Mouse (Mus musculus): ENCODE measurements around the gene Smim5. TPM values are rescaled to one million over a fixed set of nuclear protein-coding genes. Genes with fewer than 3 reads are reported as not detected.

The Smim5 gene
- polyA plus RNA-seq, 1 experiment from 2014 or later, result 19.6 TPM

DNA sequence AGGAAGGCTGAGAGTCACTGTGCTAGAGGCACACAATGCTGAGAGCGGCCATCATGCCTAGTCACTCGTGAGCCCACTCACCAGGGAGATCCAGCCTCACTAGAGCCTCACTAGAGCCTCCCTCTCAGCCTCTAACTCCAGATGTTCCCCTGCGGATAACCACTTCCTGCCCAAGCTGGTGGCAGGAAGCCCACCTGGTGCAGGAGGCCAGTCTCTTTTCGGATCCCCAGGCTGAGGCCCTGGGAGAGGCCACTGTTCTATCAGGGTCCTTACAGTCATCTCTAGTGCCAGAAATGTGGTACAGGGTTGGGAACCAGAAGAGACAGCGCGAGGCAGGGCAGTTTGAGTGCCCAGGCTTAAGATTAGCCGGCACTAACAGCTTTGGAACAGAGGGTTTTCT is 1.3 kb upstream of the Smim5 start:
- no peak for ATAC-seq (ENCODE audit: insufficient number of reproducible peaks, low FRiP score, low TSS enrichment, low read depth)
- 71% methylated on average over 7 of the region's 7 CpGs for WGBS

DNA sequence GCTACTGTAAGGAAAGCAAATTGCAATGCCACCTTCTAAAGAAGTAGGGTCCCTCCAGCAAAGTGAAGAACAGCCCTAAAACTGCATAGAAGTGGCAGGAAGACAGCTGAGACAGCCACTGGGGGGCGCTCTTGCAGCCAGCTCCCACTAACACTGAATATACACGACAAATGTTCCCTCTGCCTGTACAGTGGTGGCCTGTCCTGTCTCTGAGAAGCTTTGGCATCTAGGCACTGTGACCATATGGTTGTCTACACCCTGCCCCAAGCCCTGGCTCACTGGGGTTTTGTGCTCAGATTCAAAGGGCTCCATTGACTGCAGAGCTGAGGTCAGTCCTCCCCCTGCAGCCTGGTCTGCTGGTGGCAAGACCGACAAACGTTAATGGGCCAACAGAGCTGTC is 880 bp upstream of the Smim5 start:
- ATAC-seq (ENCODE audit: insufficient number of reproducible peaks, low FRiP score, low TSS enrichment, low read depth), result no peak
- H3K4me1 ChIP-seq, result peaks cover 47% of the 10 kb centered on the region
- peak overlapping the region; percentile 30; the same call in 1 of the 2 replicates for H3K27ac ChIP-seq
- H3K4me2 ChIP-seq, result no peak overlapping the region
- peaks cover 31% of the 10 kb centered on the region for H3K36me3 ChIP-seq
- H3K4me3 ChIP-seq, result no peak overlapping the region
- no peak overlapping the region for H3K9ac ChIP-seq
- no peaks in the 10 kb centered on the region for H3K27me3 ChIP-seq
- 24% methylated on average over 4 of the region's 4 CpGs for WGBS
- no peaks in the 10 kb centered on the region for H3K9me3 ChIP-seq

More for the DNA sequence above, 1.3 kb upstream of the Smim5 start:
- Histone ChIP-seq H3K9ac (no peak overlapping the region), H3K4me1 (peaks cover 42% of the 10 kb centered on the region), H3K4me3 (no peak overlapping the region), H3K27me3 (no peaks in the 10 kb centered on the region), H3K9me3 (no peaks in the 10 kb centered on the region), H3K36me3 (peaks cover 34% of the 10 kb centered on the region), H3K27ac (peak overlapping the region; percentile 30), H3K4me2 (no peak overlapping the region)

DNA sequence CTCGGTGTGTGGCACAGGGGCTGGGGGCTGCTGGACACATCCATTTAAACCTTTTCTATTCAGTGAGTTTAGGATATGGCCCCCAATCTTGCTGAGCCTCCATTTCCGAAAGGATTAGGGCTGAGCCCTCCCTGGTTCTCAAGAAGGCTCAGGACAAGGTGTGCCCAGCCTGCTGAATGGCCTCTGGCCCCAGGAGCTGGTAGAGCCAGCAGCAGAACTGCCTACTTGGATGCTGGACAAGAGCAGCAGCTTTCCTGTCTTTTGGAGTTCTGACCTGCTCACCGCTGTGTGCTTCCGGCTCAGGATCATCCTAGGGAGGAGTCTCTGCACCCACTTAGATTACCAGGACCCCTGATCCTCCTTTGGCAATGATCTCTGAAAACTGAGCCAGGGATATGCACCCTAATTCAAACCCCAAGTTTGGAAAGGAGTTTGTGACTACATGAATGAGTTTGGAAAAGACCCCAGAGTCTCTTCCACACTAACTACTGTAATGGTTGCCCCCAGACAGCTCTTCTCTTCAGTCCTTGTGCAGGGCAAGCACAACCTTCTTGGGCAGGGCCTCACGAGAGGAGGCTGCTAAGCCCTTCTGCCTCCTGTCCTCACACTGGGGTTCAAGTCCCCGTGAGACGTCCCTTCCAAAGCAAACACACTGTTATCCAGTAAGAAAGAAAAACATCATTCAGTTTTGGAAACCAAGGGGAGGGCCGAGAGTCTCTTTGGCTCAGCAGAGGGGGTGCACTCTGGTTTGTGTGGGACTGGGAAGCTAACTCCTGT is 983 bp downstream of the Smim5 start:
- peak overlapping the region; percentile 5; the same call in 1 of the 2 replicates for H3K4me2 ChIP-seq
- peak overlapping the region; percentile 47 for H3K27ac ChIP-seq
- peaks cover 54% of the 10 kb centered on the region for H3K4me1 ChIP-seq
- H3K9me3 ChIP-seq, result no peaks in the 10 kb centered on the region
- no peak for ATAC-seq (ENCODE audit: insufficient number of reproducible peaks, low FRiP score, low TSS enrichment, low read depth)
- WGBS, result 71% methylated on average over 8 of the region's 8 CpGs
- H3K36me3 ChIP-seq, result peaks cover 21% of the 10 kb centered on the region
- H3K9ac ChIP-seq, result no peak overlapping the region
- no peaks in the 10 kb centered on the region for H3K27me3 ChIP-seq
- H3K4me3 ChIP-seq, result peak overlapping the region; percentile 15

DNA sequence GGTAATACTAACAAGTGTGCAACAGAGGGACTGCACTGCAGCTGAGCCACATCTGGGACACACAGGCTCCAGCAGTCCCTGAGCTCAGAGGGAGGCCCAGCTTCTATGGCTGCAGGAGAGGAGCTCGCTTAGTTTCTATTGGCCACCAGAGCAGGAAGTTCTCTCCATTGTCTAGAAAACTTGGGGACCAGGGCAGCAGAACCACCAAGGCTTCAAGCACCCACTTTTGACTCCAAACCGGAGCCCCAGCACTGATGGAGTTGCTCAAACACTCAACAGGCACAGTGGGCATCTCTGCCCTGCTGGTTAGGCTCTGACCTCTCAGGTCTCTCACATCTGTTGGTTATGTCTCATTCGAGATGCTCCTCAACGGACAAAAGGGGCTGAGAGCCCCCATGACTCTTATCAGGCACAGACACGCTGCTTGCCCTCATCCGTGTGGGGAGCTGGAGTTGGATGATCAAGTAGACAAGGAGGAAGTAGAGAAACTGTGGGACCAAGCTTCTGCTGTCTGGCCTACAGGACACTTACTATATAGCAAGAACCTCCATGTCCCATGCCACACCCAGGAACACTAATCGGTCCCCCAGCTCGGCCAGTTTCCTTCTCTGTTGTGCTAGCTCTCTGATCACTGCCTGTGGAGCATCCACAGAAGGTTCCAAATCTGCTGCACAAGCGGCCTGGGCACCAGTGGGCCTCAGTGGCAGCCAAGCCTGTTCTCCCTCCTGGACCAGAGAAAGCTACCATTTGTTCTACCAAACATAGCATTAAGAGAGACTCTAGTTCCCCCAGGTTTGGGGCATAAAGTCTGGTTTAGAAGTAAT is 1.8 kb downstream of the Smim5 start:
- Histone ChIP-seq H3K9ac (no peak overlapping the region), H3K27ac (peak overlapping the region; percentile 80), H3K27me3 (no peaks in the 10 kb centered on the region), H3K9me3 (no peaks in the 10 kb centered on the region), H3K4me1 (peaks cover 54% of the 10 kb centered on the region), H3K36me3 (peaks cover 18% of the 10 kb centered on the region; the same call in 1 of the 2 replicates), H3K4me2 (no peak overlapping the region), H3K4me3 (no peak overlapping the region)
- WGBS, result 89% methylated on average over 9 of the region's 9 CpGs
- ATAC-seq (ENCODE audit: insufficient number of reproducible peaks, low FRiP score, low TSS enrichment, low read depth), result no peak

DNA sequence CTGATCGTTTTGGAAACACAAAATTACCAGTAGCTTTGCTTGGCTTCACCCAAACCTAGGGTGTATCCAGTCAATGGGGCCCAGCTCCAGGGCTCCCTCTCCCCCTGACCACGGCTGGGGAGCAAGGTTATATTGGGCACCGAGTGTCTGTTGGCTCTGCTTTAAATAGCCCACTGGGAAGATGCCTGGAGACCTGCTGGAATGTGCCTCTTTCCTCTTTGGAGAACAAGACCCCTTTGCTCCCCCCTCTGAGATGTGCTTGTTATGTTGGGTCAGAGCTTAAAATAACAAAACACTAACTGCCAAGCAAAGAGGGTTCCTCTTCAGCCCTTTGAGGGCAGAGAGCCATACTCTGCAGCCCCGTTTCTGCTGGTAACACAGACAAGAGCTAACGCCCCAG is 2.4 kb downstream of the Smim5 start:
- Histone ChIP-seq H3K9ac (no peak overlapping the region), H3K27ac (peak overlapping the region; percentile 80), H3K36me3 (0 out of 2 replicates have a peak, but pooled peaks cover 13% of the 10 kb centered on the region), H3K4me2 (no peak overlapping the region), H3K4me1 (peaks cover 54% of the 10 kb centered on the region), H3K4me3 (no peak overlapping the region), H3K27me3 (no peaks in the 10 kb centered on the region), H3K9me3 (no peaks in the 10 kb centered on the region)
- 65% methylated on average over 5 of the region's 5 CpGs for WGBS
- no peak for ATAC-seq (ENCODE audit: insufficient number of reproducible peaks, low FRiP score, low TSS enrichment, low read depth)

DNA sequence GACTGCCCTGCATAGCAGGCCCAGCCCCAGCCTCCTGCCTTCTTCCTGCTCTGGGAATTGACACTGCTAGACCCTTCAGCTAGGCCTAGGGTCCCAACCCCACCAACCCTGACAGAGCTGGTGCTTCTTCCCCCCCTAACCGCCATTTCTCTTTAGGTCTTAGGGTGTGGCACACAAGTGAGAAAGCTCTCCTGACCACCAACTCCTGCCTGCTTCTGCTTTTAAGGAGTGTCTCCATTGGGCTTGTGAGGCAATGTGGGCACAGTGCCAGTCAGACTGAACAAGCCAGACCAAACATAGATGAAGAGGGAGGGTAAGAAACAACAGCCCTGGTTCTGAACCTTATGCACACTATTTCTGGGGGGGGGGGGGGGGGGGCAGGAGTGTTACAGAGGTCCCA is 3.1 kb downstream of the Smim5 start:
- no peak overlapping the region for H3K4me2 ChIP-seq
- no peak overlapping the region for H3K4me3 ChIP-seq
- H3K9me3 ChIP-seq, result no peaks in the 10 kb centered on the region
- WGBS, result 80% methylated on average over 1 of the region's 1 CpGs
- H3K4me1 ChIP-seq, result peaks cover 54% of the 10 kb centered on the region
- H3K27ac ChIP-seq, result peak overlapping the region; percentile 80
- no peak for ATAC-seq (ENCODE audit: insufficient number of reproducible peaks, low FRiP score, low TSS enrichment, low read depth)
- H3K27me3 ChIP-seq, result no peaks in the 10 kb centered on the region
- 0 out of 2 replicates have a peak, but pooled peaks cover 13% of the 10 kb centered on the region for H3K36me3 ChIP-seq
- no peak overlapping the region for H3K9ac ChIP-seq

DNA sequence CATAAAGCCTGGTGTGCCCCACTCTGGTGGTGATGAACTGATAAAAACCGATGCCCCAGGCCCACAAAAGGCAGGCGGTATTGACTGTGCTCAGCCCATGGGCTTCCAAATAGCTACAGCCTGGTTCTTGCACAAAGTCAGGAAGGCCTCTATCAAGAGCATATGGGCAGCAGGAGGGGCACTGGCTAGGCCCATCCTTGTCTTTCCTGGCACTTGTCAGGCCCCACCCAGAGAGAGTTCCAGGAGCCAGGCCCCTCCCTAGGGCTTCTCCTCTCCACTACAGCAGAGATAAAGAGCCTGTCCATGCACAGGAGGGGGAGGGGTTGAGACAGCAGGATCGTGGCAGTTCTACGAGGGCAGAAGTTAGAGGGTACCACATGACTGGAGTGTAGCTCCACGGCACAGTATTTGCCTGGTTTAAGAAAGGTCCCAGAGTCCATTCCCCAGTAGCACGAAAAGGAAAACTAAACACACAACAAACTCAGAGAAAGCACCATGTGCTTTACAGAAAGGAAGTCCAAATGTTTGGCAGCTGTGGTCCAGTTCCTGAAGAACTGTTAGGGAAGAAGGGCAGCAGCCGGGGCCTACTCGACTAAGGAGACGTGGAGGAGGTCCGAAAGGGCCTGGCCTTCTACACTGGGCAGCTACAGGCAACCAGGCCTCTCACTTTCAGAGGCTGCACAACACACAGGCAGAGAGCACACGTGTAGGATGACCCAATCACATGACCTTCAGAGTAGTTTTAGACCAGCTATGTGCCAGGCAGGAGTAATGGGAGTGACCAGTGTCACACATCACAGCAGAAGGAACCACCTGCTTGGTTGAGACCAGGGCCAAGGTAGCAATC is 3.8 kb downstream of the Smim5 start:
- Histone ChIP-seq H3K36me3 (peaks cover 18% of the 10 kb centered on the region; the same call in 1 of the 2 replicates), H3K4me2 (no peak overlapping the region), H3K27ac (peak overlapping the region; percentile 80), H3K27me3 (no peaks in the 10 kb centered on the region), H3K4me3 (no peak overlapping the region), H3K4me1 (peaks cover 54% of the 10 kb centered on the region), H3K9me3 (no peaks in the 10 kb centered on the region), H3K9ac (no peak overlapping the region)
- WGBS, result 64% methylated on average over 11 of the region's 11 CpGs
- ATAC-seq (ENCODE audit: insufficient number of reproducible peaks, low FRiP score, low TSS enrichment, low read depth), result no peak

DNA sequence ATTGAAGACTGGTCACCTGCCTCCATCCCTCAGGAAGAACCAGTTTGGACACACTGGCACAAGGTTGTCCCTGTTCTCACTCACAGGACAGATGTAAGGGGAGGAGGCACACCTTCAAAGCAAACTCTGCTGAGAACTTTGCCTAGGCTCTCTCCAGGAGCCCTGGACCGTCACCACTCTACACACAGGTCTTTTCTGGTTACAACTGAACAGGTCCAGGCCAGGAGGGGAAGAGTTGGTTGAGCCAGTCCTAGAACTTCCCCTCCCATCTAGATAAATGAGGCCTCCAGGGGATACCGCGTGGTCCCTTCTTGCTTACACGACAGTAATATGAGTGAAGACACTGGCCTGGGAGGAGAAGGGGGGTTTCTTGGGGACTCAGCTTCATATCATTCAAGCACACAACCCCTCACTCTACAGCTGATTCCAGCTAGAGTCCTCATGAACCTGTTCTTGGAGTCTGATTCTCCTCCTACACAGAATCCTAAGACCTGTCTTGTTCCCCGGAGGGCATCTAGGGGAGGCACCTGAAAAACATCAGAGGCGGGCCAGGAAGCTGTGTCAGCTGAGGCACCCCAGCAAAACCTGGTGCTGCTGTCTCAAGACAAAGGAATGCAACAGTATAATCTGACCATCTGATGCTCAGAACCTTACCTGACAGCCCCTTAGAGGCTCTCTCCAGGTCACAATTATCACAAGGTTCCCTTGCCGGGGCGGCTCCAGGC is 4.6 kb downstream of the Smim5 start:
- Histone ChIP-seq H3K9me3 (no peaks in the 10 kb centered on the region), H3K36me3 (peaks cover 21% of the 10 kb centered on the region; the same call in 1 of the 2 replicates), H3K4me3 (no peak overlapping the region), H3K27ac (peak overlapping the region; percentile 80), H3K27me3 (no peaks in the 10 kb centered on the region), H3K9ac (no peak overlapping the region), H3K4me1 (peaks cover 48% of the 10 kb centered on the region), H3K4me2 (0 out of 2 replicates have a peak overlapping the region, but pooled peaks have one; percentile 3)
- 67% methylated on average over 8 of the region's 8 CpGs for WGBS
- no peak for ATAC-seq (ENCODE audit: insufficient number of reproducible peaks, low FRiP score, low TSS enrichment, low read depth)

DNA sequence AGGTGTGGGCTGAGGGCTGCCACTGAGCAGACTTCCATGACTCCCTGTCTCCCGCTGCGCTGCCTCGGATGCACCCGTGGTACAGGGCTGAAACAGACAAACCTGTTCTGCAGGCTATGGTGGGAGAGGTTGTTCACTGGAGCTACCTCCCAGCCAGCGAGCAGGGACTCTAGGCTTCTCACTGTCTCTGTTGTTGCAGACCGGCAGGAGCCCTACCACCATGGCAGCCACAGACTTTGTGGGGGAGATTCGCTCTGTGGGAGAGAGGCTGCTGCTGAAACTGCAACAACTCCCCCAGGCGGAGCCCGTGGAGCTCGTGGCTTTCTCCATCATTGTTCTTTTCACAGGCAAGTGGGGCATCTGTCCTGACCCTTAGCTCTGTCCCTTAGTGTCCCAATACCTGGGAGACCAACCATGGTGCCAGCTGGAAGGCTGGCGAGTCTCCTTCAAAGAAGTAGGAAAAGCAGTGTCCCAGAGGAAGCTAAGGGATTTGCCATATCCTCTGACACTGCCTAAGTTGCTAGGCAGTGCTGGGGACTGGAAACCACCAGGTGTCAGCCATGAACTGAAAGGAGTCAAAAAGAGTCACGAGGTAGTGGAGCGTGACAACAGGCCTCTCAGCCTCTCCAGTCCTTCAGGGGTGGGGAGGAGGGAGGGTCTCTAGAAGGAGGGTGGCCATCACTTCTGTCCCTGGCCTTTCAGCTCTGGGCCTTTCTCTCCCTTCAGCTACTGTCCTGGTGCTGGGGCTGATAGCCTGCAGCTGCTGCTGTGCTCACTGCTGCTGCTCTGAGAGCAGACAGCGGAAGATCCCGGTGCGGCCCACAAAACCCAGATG is 5.4 kb downstream of the Smim5 start:
- no peak for ATAC-seq (ENCODE audit: insufficient number of reproducible peaks, low FRiP score, low TSS enrichment, low read depth)
- H3K9ac ChIP-seq, result no peak overlapping the region
- H3K4me1 ChIP-seq, result peaks cover 40% of the 10 kb centered on the region
- peaks cover 21% of the 10 kb centered on the region; the same call in 1 of the 2 replicates for H3K36me3 ChIP-seq
- no peak overlapping the region for H3K4me3 ChIP-seq
- WGBS, result 62% methylated on average over 16 of the region's 16 CpGs
- H3K27me3 ChIP-seq, result no peaks in the 10 kb centered on the region
- no peaks in the 10 kb centered on the region for H3K9me3 ChIP-seq
- H3K4me2 ChIP-seq, result peak overlapping the region; percentile 3; the same call in 1 of the 2 replicates
- H3K27ac ChIP-seq, result peak overlapping the region; percentile 80

DNA sequence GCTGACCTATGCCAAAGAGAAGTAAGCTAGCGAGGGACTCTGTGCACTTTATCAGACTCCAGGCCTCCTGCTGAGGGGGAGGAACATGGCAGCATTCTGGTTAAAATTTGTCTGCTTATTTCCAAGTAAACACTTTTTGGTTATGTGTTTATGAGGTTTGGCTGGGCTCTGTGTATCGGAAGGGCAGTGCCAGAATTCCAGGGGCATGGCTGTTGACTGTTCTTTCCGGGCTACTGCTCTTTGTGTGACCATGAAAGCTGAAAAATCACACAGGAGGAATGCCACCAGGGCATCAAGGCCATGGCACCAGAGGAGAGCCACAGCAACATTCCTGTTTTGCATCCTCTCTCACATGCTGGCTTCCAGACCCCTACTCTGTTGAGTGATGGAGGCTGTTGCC is 6.3 kb downstream of the Smim5 start:
- 82% methylated on average over 3 of the region's 3 CpGs for WGBS
- Histone ChIP-seq H3K27ac (peak overlapping the region; percentile 80), H3K4me3 (no peak overlapping the region), H3K27me3 (no peaks in the 10 kb centered on the region), H3K9me3 (no peaks in the 10 kb centered on the region), H3K4me2 (no peak overlapping the region), H3K9ac (no peak overlapping the region), H3K4me1 (peaks cover 32% of the 10 kb centered on the region), H3K36me3 (peaks cover 21% of the 10 kb centered on the region; the same call in 1 of the 2 replicates)
- ATAC-seq (ENCODE audit: insufficient number of reproducible peaks, low FRiP score, low TSS enrichment, low read depth), result no peak
